Mouse (Mus musculus) testis, adult 2 months (tissue): ENCODE results near the gene H2-M10.2.

Source experiments
- CTCF ChIP-seq: fragments of 200-500 bp; IDR thresholded peaks from 2 replicates; pipeline ENCODE4 v1.5.1; 2012; ENCODE audit warnings: low read depth, mild to moderate bottlenecking, inconsistent platforms, low read length, moderate library complexity; ENCODE audit not compliant: control insufficient read depth, insufficient read depth, insufficient replicate concordance
- POLR2A ChIP-seq: fragments of 200-500 bp; IDR thresholded peaks from 2 replicates; pipeline ENCODE4 v1.6.1; 2012; ENCODE audit warnings: low read depth, mild to moderate bottlenecking, inconsistent platforms, low read length, moderate library complexity; ENCODE audit not compliant: control insufficient read depth

DNA sequence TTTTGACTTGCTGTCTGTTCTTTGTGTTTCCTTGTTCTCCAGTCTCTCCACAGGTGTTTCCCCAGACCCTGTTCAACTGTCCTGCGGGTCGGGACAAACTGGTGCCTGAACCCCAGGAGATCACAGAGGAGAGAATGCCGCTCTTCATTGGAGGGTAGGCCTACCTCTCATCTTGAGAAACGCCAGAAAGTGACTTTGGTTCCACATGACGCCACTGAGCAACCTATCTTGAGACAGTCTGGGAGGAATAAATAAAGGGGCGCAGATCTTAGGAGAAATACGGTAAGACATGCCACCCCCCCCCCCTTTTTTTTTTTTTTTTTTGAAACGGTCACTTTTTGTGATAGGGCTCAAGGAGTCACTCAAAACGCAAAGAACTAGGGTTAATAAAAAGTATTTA, 28.2 kb upstream of the H2-M10.2 start:
- TF ChIP-seq CTCF (no peak), POLR2A (no peak)
